Mouse (Mus musculus) ZHBTc4 (cell line): ENCODE measurements around the gene Fxyd3.

Experiments used
- DNase-seq: peaks from one replicate; pipeline ENCODE4 v3.0.0-alpha.2; 2011; ENCODE audit warnings: low read depth, low spot score

Fxyd3 gene

DNA sequence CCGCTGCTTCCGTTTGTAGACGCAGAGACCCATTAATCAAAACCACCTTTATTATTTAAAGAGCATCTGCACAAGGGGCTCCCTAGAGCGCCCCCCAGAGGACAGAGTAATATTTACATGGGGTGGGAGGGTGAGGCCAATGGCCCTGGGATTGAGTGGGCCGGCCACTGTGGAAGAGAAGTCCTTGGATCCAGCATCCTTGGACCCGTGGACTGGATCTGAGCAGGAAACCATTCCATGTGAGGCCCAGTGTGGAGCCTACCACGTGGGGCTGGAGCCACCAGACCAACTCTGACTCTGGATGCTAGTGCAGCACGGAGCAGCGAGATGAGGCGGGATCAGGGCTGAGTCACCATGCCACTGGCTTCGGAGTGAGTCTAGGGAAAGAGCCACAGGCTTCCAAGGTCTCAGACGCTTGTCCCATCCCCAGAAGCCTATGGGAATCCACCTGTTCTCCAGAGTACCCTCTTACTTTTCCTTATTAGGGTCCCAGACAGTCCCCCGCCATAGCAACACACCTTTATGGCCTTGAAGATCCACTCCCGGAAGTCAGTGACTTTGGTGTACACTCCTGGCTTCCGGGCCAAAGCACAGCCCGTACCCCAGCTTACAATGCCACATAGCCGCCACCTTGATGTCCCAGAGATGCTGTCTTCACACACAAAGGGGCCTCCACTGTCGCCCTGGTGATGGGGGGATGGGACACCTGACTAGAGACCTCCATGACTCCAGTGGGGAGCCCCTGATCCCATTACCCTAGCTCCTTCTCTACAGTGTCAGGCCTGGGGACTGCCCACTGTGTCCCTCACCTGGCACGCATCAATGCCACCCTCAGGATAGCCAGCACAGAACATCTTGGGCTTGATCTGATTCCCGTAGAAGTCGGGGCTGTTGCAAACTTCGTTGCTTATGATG is 22.4 kb upstream of the Fxyd3 start:
- peak; percentile 74 for DNase-seq

GRCm38 (mm10) chr7:31097583-31098248 is 21.2 kb upstream of the Fxyd3 start:
- peak; percentile 94 for DNase-seq

GRCm38 (mm10) chr7:31096892-31097564 is 20.5 kb upstream of the Fxyd3 start:
- DNase-seq = no peak

- DNase-seq = peak; percentile 16
These were observed 18.4 kb upstream of the Fxyd3 start for GRCm38 (mm10) chr7:31094774-31095501.

DNA sequence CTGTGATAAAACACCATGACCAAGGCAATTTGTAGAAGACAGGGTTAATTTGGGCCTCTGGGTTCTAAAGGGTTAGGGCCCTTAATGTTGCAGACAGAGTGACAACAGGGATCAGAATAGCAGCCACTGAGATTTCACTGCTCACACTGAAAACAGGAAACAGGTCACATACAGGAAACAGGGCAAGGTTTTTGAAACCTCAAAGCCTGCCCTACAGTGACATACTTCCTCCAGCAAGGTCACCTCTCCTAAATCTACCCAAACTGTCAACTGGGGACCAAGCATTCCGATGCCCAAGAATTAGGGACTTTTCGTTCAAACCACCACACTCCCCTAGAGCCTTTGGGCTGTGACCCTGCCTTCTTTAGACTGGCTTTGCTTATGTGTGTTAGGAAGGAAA is 13.2 kb upstream of the Fxyd3 start:
- no peak for DNase-seq

DNA sequence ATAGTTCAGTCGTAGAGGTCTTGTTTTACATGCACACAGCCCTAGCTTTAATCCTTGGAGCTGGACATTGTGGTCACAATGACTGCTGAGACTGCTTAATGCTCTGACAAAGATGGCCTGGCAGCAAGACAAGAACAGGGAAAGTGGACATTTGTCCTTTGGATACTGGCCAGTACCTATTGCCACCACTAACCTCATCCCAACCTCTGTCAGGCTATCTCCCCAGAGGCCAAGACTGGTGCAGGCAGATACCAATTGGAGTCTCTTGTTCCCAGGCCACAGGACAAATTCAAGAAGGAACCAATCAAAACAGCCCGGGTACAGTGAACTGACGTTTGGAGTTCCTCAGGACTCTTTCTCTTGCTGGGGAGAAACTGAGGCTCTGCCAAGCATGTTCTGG is 11.7 kb upstream of the Fxyd3 start:
- DNase-seq = no peak

DNA sequence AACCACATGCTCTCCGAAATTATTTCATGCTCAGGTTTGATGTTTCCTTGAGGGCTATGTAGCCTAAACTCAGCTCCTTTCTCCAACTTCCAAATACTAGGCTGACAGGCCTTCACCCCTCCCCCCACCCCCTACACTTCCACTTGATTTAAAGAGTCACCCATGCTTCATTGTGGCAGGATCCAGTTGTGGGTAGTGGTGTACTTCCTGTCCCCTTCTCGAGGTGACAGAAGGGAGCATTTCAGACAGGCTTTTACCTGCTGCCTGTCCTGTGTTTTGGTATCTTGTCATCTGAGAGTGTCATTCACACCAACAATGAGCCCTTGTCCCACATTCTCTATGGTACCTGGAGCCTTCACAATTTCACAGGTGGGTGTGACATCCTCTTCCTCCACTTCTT is 10.8 kb upstream of the Fxyd3 start:
- DNase-seq = no peak

- DNase-seq = no peak
These were observed 9.8 kb upstream of the Fxyd3 start for GRCm38 (mm10) chr7:31086175-31086755.

DNA sequence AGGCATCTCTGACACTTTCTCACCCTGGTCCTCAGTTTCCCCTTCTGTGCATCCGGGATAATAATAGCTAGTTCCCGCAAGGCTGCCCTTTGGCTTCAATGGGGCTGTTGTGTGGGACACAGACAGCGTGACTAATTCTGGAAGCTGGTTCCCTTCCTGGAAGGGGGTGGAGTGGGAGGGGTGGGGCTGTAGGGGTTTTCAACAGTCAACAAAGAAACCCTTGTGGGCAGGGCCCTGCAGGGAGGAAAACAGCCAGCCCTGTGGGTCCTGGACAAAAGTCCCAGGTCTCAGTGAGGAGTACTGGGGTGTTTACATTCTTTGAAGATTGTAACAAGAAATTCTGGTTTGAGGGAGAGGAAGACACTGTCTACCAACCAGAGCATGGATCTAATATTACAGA is 8.7 kb upstream of the Fxyd3 start:
- DNase-seq = peak; percentile 63

DNA sequence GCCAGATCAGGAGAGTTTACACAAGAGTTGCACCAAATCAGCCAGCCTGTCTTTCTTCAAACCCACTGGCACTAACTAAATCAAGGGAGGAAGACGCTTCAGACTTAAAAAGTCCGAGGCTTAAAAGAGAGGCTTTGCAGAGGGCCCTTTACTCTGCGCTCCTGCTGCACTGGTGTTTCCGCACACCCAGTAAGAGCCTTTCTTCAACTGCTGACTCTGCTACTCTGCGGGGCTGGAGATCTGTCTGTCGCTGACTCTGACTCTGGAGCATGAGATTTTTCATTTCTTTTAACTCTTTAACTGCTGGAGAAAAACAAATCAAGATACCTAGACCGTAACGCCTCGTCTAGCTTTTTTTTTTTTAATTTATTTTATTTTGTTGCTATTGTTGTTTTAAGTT is 7.6 kb upstream of the Fxyd3 start:
- peak; percentile 27 for DNase-seq

GRCm38 (mm10) chr7:31082831-31083588 is 6.5 kb upstream of the Fxyd3 start:
- peak; percentile 70 for DNase-seq

DNA sequence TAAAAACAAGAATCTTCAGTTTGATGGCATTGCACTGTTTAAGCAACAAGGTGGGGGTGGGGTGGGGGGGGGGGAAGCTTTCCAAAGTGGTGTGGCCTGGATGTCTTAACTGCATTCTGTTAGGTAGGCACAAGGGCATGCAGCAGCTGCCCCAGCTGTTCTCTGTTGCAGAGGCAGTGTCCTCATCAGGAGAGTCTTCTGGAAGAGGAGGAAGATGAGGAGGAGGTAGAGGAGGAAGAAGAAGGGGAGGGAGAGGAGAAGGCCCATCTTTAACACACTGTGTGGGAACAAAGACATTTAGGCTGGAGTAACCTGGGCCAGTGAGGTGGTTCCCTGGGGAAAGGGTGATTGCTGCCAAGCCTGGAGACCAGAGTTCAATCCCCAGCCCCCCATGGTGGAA is 5.6 kb upstream of the Fxyd3 start:
- DNase-seq = no peak

GRCm38 (mm10) chr7:31081106-31081505 is 4.6 kb upstream of the Fxyd3 start:
- DNase-seq = no peak

DNA sequence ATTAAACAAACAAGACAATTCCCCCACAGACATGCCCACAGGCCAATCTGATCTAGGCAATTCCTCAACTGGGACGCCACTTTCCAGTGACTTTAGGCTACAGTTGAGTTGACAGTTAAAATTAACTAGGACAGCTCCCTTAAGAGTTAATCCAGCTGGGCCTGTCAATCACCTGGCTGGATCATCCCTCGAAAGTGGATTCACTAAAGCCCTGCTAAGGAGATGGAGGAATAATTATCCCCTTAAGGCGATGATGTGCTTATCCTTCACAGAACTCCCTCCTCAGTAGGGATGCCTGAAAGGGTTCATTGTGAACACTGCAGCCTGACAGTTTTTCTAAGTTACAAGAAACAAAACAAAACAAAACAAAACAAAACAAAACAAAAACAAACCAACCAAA is 4.1 kb upstream of the Fxyd3 start:
- no peak for DNase-seq

GRCm38 (mm10) chr7:31079670-31080069 is 3.2 kb upstream of the Fxyd3 start:
- no peak for DNase-seq

- peak; percentile 82 for DNase-seq
These were observed 1.5 kb upstream of the Fxyd3 start for GRCm38 (mm10) chr7:31077885-31078445.

DNA sequence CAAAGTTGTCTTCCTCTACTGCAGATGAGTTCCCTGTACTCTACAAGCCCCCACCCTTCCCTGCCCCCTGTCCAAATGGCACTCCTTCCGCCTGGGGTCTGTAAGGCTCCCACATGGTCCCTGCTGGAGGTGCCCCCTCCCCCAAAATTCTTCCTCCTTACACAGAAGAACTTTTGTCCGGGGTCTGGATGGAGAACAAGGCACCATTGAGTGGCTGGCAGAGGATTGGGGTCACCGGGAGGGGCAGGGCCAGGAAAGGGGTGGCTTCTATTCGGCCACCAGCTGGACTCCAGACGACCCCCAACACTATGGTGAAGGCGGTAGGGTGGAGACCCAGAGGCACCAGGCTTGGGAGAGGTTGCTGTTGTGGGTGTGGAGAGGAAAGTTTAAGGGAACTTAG is 966 bp upstream of the Fxyd3 start:
- no peak for DNase-seq

- DNase-seq = no peak
These were observed 1.8 kb downstream of the Fxyd3 start for GRCm38 (mm10) chr7:31074713-31075069.

DNA sequence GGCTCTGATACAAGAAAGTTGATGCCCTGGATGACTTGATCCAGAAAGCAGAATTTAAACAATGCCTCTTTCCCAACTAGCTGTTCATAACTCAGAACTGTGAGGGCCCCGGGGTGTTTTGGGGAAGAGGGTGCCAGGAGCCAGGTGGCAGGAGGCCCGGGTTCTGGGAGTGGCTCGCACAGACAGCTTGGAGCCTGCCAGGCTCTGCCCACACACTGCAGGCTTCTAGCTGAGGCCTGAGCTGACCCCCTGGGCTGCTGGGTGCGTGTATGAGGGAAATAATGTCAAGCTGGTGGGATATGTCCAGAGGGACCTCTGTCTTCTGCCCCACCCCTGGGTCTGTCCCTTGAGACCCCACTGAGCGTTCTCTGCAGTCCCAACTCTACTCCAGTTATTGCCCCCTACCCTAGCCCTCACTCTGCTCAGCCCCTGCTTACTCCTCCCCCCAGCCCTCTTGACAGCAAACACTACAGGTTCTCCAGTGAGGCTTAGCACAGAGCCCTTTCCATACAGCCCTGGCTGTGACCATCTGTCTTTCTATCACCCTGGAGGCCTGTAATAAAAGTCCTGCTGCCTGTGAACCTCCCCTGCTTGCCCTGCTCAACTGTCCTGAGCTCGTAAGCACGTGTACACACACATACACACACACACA is 2.3 kb downstream of the Fxyd3 start:
- DNase-seq = no peak

DNA sequence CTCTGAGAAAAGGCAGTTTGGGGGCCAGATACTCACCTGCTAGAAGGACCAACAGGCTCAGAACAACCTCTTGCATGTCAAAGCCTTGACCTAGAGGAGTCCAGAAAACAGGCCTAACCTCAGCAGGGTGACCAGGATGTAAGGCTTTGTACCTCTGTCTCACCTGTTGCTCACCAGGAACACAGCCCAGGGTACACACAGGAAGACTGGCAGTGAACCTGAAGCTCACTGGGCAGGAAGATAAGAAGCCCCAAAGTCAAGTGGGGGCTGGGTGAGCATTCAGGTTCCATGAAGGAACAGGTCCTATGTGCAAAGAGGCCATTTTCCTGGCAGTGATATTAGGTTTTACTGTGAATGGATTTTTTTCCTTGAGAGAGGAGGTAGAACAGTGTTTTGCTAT is 3.0 kb downstream of the Fxyd3 start:
- no peak for DNase-seq
